Mouse (Mus musculus) common myeloid progenitor, adult 5-6 weeks (primary cell): ENCODE results near the gene Grip1. TPM values are rescaled to one million over a fixed set of nuclear protein-coding genes. Genes with fewer than 3 reads are reported as not detected.
A peak's percentile ranks its signal among the peaks of the same experiment; 100 is the strongest.

Experiments used
- ATAC-seq: replicated peaks from 2 replicates; pipeline ENCODE4 v1.8.0; 2016; ENCODE audit warnings: low read depth, mild to moderate bottlenecking, moderate TSS enrichment, inconsistent platforms; ENCODE audit not compliant: poor library complexity, severe bottlenecking
- total RNA-seq: library from RNA; stranded (forward); fragments of 200-1000, 187-1606 nt; gene quantifications from 2 replicates; pipeline ENCODE4 v1.2.3, GENCODE M21; 2017

Gene Grip1
- total RNA-seq = not detected in 2 replicates

- no peak for ATAC-seq
Observed at GRCm38 (mm10) chr10:119453431-119454105, at the start of gene Grip1. TSS of gene Grip1 (plus strand) at chr10:119453830.

GRCm38 (mm10) chr10:119405103-119405502, 48.5 kb upstream of the Grip1 start:
- no peak for ATAC-seq

- ATAC-seq = no peak
Observed at GRCm38 (mm10) chr10:119405612-119406011, 48.0 kb upstream of the Grip1 start.

GRCm38 (mm10) chr10:119408327-119408726, 45.3 kb upstream of the Grip1 start:
- ATAC-seq = no peak

- no peak for ATAC-seq
Observed at GRCm38 (mm10) chr10:119413238-119413637, 40.4 kb upstream of the Grip1 start.

GRCm38 (mm10) chr10:119415106-119415505, 38.5 kb upstream of the Grip1 start:
- ATAC-seq = no peak

- ATAC-seq = no peak
Observed at GRCm38 (mm10) chr10:119421418-119421817, 32.2 kb upstream of the Grip1 start.

GRCm38 (mm10) chr10:119423821-119424534, 29.7 kb upstream of the Grip1 start:
- ATAC-seq = no peak

GRCm38 (mm10) chr10:119427653-119428052, 26.0 kb upstream of the Grip1 start:
- no peak for ATAC-seq

GRCm38 (mm10) chr10:119428106-119428505, 25.5 kb upstream of the Grip1 start:
- no peak for ATAC-seq

- no peak for ATAC-seq
Observed at GRCm38 (mm10) chr10:119430240-119430639, 23.4 kb upstream of the Grip1 start.

- no peak for ATAC-seq
Observed at GRCm38 (mm10) chr10:119431801-119432200, 21.8 kb upstream of the Grip1 start.

GRCm38 (mm10) chr10:119435818-119436217, 17.8 kb upstream of the Grip1 start:
- no peak for ATAC-seq

- ATAC-seq = no peak
Observed at GRCm38 (mm10) chr10:119437319-119437718, 16.3 kb upstream of the Grip1 start.

GRCm38 (mm10) chr10:119441743-119442142, 11.9 kb upstream of the Grip1 start:
- no peak for ATAC-seq

GRCm38 (mm10) chr10:119447392-119447914, 6.2 kb upstream of the Grip1 start:
- ATAC-seq = no peak

- ATAC-seq = no peak
Observed at GRCm38 (mm10) chr10:119447930-119448329, 5.7 kb upstream of the Grip1 start.

GRCm38 (mm10) chr10:119452698-119453097, 932 bp upstream of the Grip1 start:
- ATAC-seq = peak; percentile 88

- ATAC-seq = peak; percentile 26; the same call in 1 of the 2 replicates
Observed at GRCm38 (mm10) chr10:119454106-119454667, 557 bp downstream of the Grip1 start.

- no peak for ATAC-seq
Observed at GRCm38 (mm10) chr10:119454668-119455542, 1.3 kb downstream of the Grip1 start.
